Mouse (Mus musculus): ENCODE data around the gene Bpifb6. TPM values are rescaled to one million over a fixed set of nuclear protein-coding genes. Genes with fewer than 3 reads are reported as not detected.

The Bpifb6 gene
- polyA plus RNA-seq, 1 experiment from 2014 or later = not detected

DNA sequence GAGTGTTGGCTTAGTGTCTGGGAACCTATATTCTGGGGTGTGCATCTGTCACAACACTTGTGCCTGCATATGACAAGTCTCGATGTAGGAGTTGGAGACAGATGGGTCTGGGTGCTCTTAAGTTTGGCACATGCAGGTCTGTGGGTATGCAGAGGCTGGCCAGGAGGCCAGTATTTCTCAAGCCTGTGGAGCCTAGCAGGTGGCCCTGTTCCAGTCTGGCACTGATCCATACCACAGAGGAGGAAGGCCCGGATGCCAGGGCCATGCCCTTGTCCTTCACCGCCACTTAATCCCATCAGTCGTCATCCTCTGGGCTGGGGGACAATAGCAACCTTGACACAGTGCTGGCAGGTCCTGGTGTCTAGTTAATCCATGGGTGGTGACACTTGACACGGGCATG lies 14.0 kb downstream of the Bpifb6 start:
- no peak for TF ChIP-seq CTCF (IDR thresholded peaks at IDR 0.05)
- peaks cover 10% of the 10 kb centered on the region for H3K27me3 ChIP-seq
- in situ Hi-C loops (cut with MboI; ENCODE audit: low pct_unique_long_range_greater_than_20kb) = no loop called here
- ChIA-PET CTCF (no interaction called here), POLR2A (no interaction called here)
- DNase-seq (ENCODE audit: low read depth, low spot score) = no peak
- no peak for ATAC-seq

DNA sequence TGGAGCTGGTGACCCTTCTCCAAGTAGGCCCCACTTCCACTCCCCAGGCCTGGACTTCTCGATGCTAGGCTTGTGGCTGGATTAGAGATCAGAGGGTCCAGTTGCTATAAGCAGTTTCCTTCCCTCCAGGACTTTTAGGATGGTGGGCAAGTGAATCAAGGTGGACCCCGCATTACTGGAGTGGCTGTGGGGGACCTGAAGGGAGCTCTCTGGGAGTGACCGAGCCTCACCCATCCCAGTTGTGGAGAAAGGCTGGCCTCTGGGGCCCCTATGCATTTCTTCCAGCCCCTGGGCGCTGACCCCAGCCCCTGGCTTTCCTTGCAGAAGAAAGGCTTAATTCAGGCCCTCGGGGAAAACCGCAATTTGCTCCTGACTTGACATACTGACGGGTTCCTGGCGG lies 17.7 kb downstream of the Bpifb6 start, which contains the start of gene Bpifb3:
TSS of gene Bpifb3 (plus strand) at position 301 of the 400 bp plus-strand sequence.
- ChIA-PET POLR2A (no interaction called here), CTCF (no interaction called here)
- no peak for DNase-seq (ENCODE audit: low read depth, low spot score)
- TF ChIP-seq CTCF (IDR thresholded peaks at IDR 0.05) = no peak
- H3K27me3 ChIP-seq = peaks cover 22% of the 10 kb centered on the region
- ATAC-seq = no peak
- in situ Hi-C loops (cut with MboI; ENCODE audit: low pct_unique_long_range_greater_than_20kb) = no loop called here

DNA sequence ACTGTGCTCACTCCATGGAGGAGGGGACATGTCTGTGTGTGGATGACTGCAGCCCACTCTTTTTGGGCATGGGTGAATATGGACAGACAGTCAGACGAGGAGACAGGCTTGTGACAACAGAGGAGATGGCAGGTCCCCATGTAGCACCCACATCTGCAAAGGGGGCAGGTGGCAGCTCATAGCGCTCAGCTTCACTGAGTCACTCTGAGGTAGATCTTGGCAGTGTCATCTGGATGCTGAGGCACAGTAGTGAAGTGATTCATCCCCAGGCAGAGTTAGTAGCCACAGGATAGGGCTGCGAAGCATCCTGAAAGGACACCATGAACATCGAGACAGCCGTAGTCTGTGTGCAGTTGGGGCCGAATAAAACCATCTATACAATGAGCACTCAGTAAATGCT lies 21.1 kb downstream of the Bpifb6 start:
- DNase-seq (ENCODE audit: low read depth, low spot score) (no peak), ATAC-seq (no peak)
- peaks cover 23% of the 10 kb centered on the region for H3K27me3 ChIP-seq
- TF ChIP-seq CTCF (IDR thresholded peaks at IDR 0.05) = no peak
- ChIA-PET POLR2A (no interaction called here), CTCF (no interaction called here)
- in situ Hi-C loops (cut with MboI; ENCODE audit: low pct_unique_long_range_greater_than_20kb) = loop anchor here (10.0 kb wide), 1 partner anchor 256 kb away; no protein-coding TSS in a partner anchor

DNA sequence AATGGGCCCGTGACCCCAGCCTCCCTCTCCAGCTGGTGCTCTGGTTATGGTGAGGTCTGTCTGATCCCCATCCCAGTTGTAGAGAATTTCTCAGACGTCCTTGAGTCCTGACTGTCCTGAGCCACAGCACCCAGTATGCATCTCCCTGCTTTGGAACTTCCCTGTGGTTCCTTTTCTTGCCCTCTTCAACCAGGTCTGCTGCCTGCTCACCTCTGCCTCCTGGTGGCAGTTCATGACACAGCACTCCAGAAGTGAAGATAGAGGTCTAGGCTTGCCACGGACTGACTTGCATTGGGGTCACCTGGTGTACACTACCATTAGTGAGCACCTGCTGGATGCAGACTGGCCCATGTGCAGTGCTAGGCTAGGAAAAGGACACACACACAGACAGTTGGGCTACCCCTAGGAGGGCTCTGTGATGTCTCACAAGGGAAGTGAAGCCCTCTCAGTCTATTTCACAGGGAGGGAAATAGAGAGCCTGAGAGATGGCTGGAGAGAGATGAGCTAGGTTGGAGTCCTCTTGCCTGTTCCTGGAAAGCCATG lies 29.8 kb downstream of the Bpifb6 start:
- DNase-seq (ENCODE audit: low read depth, low spot score) = no peak
- ChIA-PET POLR2A (no interaction called here), CTCF (interaction anchor here (0.9 to 1.4 kb wide), 2 partner anchors 8 to 13 kb away, joined by 3 read pairs; no protein-coding TSS in a partner anchor)
- in situ Hi-C loops (cut with MboI; ENCODE audit: low pct_unique_long_range_greater_than_20kb) = loop anchor here (10.0 kb wide), 1 partner anchor 265 kb away; no protein-coding TSS in a partner anchor
- no peak for TF ChIP-seq CTCF (IDR thresholded peaks at IDR 0.05)
- H3K27me3 ChIP-seq = peaks cover 6% of the 10 kb centered on the region
- no peak for ATAC-seq

DNA sequence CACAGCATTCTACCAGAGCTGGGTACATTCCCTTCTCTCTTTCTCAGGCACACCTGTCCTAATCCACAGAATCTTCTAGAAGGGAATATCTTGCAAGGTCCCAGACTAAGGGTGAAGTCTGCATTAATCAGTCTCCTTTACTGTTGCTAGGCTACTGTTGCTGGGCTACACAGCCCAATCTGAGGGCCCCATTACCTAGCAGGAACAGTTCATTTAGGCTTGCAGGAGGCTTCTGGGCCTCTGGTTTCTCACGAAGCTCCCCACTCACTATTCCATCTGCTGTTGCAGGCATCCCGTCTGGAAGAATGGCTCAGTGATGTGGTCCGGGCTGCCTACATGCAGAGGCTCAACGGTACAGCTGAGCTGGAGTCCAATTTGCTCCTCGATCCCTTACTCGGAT lies 30.9 kb downstream of the Bpifb6 start:
- in situ Hi-C loops (cut with MboI; ENCODE audit: low pct_unique_long_range_greater_than_20kb) = no loop called here
- ATAC-seq = no peak
- ChIA-PET POLR2A (no interaction called here), CTCF (interaction anchor here (0.9 kb wide), 1 partner anchor 9 kb away, joined by 3 read pairs; no protein-coding TSS in a partner anchor)
- TF ChIP-seq CTCF (IDR thresholded peaks at IDR 0.05) = no peak
- DNase-seq (ENCODE audit: low read depth, low spot score) = no peak
- H3K27me3 ChIP-seq = peaks cover 6% of the 10 kb centered on the region

DNA sequence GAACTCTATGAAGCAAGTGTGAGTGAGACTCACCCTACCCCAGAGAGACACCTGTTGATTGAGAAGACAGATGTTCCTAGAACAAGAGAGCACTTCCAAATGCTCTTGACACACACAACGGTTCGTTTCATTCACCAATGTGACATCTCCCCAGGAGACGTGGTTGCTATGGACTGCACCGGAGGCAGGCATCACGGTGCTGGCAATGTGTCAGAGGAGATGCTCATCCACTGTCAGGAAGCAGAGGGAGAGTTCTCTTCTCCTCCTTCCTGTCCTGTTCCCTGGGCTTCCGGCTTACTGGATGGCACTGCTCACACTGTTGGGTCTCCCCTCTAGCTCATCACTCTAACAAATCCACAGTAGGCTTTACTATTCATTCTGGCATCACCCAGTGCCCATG lies 33.1 kb downstream of the Bpifb6 start:
- CTCF ChIA-PET = no interaction called here
- ATAC-seq = no peak

DNA sequence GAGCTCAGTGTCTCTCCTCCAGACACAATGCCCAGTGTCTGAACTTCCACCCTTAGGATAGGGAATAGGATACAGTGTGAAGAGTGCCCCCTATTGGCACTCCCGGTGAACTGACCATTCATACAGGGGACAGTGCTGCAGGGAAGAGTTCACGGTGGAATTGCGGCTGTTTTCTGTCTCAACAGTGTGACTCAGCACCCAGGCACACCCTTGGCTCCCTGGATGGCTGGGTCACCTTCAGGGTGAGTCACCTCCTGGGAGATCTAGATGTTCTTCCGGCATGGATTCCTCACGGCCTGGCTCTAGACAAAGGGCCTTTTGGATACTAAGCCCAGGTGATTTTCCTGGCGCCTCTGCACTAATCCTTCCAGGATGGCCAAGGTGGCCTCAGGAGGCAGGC lies 35.2 kb downstream of the Bpifb6 start:
- in situ Hi-C loops (cut with MboI; ENCODE audit: low pct_unique_long_range_greater_than_20kb) = no loop called here
- ATAC-seq = no peak
- CTCF ChIA-PET = no interaction called here
- POLR2A ChIA-PET = no interaction called here
- no peak for TF ChIP-seq CTCF (IDR thresholded peaks at IDR 0.05)
- H3K27me3 ChIP-seq = no peaks in the 10 kb centered on the region
- DNase-seq (ENCODE audit: low read depth, low spot score) = no peak

More for the DNA sequence above, 33.1 kb downstream of the Bpifb6 start:
- no peak for DNase-seq (ENCODE audit: low read depth, low spot score)
- in situ Hi-C loops (cut with MboI; ENCODE audit: low pct_unique_long_range_greater_than_20kb) = no loop called here
- POLR2A ChIA-PET = no interaction called here
- no peaks in the 10 kb centered on the region for H3K27me3 ChIP-seq
- no peak for TF ChIP-seq CTCF (IDR thresholded peaks at IDR 0.05)

DNA sequence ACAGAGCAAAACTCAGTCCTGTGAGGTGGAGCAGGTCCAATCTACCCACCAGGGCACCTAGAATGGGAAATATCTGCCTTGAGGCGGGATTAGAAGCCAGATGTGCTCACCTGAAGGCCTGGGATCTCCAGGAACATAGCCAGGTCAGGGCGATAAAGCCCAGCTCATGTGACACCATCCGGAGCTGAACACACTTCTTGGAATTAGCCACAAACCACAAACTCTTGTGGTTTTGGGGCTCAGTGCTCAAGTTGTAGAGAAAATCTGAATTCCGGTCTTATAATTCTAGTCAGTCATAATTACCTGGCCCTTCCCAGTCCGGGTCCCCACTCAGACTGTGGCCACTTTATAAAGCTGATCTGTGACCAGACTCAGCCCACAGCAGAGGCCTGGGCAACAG lies 37.7 kb downstream of the Bpifb6 start, which contains the start of gene Bpifb4:
TSS of gene Bpifb4 (plus strand) at position 370 of the 400 bp plus-strand sequence.
- no peaks in the 10 kb centered on the region for H3K27me3 ChIP-seq
- ChIA-PET POLR2A (no interaction called here), CTCF (no interaction called here)
- in situ Hi-C loops (cut with MboI; ENCODE audit: low pct_unique_long_range_greater_than_20kb) = no loop called here
- ATAC-seq = no peak
- TF ChIP-seq CTCF (IDR thresholded peaks at IDR 0.05) = no peak
- DNase-seq (ENCODE audit: low read depth, low spot score) = no peak

DNA sequence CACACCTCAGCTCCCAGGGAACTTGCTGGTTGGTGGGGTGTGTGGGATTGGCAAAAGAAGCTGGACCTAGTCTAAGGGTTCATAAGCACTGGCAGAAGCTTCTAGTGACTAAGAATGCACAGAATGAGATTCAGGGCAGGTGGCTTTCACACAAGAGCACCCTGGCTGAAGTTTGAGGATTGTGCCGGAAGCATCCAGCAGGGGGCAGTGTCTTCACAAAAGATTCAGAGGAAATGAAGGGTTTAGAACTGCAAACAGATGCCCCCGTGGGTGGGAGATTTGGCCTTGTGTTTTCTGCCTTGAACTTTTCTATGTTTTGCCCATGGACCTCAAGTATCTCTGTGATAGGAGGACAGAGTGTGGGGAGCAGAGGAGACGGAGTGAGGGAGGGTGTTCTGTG lies 43.3 kb downstream of the Bpifb6 start:
- POLR2A ChIA-PET = no interaction called here
- H3K27me3 ChIP-seq = peaks cover 3% of the 10 kb centered on the region
- no peak for DNase-seq (ENCODE audit: low read depth, low spot score)
- in situ Hi-C loops (cut with MboI; ENCODE audit: low pct_unique_long_range_greater_than_20kb) = no loop called here
- CTCF ChIA-PET = interaction anchor here (1.5 kb wide), 1 partner anchor 76 kb away, joined by 3 read pairs; no protein-coding TSS in a partner anchor
- TF ChIP-seq CTCF (IDR thresholded peaks at IDR 0.05) = peak; percentile 73
- ATAC-seq = no peak

DNA sequence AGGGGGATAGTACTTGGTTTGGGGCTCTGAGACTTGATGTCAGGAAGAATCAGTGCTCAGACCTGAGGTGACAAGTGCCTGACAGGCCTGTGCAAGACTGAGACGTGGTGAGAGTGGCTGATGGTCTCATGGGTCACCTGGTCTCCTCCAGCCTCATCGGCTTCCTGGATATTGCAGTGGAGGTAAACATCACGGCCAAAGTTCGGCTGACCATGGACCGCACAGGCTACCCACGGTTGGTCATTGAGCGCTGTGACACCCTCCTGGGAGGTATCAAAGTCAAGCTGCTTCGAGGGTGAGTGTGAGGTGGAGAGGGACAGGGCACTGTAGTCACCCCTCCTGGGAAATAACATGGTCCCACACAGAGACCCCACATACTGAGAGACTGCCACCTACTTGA lies 44.4 kb downstream of the Bpifb6 start:
- CTCF ChIA-PET = no interaction called here
- in situ Hi-C loops (cut with MboI; ENCODE audit: low pct_unique_long_range_greater_than_20kb) = no loop called here
- no peak for TF ChIP-seq CTCF (IDR thresholded peaks at IDR 0.05)
- POLR2A ChIA-PET = no interaction called here
- H3K27me3 ChIP-seq = peaks cover 3% of the 10 kb centered on the region
- no peak for ATAC-seq
- DNase-seq (ENCODE audit: low read depth, low spot score) = no peak

DNA sequence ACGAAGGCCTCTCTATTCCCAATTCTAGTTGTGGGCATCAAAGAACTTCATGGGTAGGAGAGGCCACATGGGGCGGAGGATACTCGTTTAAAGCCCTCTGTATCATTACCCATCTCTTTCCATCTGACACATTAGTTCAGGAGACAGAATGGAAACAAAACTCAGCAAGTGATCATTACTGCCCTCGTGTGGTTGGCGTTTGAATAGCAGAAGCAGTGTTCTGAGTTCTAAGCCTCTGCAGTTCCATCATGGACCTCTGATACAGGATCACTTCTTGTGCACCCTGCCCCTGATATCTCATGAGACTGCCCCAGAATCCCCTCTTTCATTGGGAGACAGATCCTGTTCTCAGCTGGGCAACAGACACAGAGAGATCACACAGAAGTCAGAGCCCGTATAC lies 52.7 kb downstream of the Bpifb6 start:
- in situ Hi-C loops (cut with MboI; ENCODE audit: low pct_unique_long_range_greater_than_20kb) = no loop called here
- ATAC-seq (no peak), DNase-seq (ENCODE audit: low read depth, low spot score) (no peak)
- no peaks in the 10 kb centered on the region for H3K27me3 ChIP-seq
- ChIA-PET POLR2A (no interaction called here), CTCF (interaction anchor here (0.7 to 1.3 kb wide), 3 partner anchors 9 to 283 kb away, joined by 3 to 4 read pairs (median 4); no protein-coding TSS in a partner anchor)
- peak; percentile 71 for TF ChIP-seq CTCF (IDR thresholded peaks at IDR 0.05)

DNA sequence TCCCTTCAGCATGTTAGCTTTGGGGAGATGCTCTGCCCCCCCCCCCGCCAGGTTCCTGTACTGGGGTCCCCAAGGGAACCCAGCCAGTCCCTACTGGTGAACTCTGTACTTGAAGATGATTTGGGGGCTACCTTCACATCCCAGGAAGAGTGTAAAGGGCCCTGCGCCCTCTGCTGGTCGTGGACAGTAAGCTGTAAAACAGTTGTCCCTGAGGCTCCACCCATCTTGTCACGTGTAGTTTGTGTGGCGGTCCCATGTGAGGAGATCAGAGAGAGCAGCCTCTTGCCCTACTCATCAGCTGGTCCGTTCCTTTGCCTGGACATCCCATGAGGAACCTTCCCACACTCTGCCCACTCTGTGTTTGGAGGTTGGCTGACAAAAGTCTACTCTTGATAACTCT lies 53.6 kb downstream of the Bpifb6 start:
- peak; percentile 64 for TF ChIP-seq CTCF (IDR thresholded peaks at IDR 0.05)
- no peak for ATAC-seq
- POLR2A ChIA-PET = no interaction called here
- in situ Hi-C loops (cut with MboI; ENCODE audit: low pct_unique_long_range_greater_than_20kb) = no loop called here
- DNase-seq (ENCODE audit: low read depth, low spot score) = no peak
- no peaks in the 10 kb centered on the region for H3K27me3 ChIP-seq
- CTCF ChIA-PET = interaction anchor here (0.7 to 1.3 kb wide), 4 partner anchors 8 to 284 kb away, joined by 3 to 4 read pairs (median 4); no protein-coding TSS in a partner anchor

Other genes starting within 250 kb of the Bpifb6 start
- gene Dnmt3c, start 203.7 kb upstream of the Bpifb6 start, polyA plus RNA-seq (2021) = 0.05 TPM
- 118 TPM for gene Mapre1, start 159.1 kb upstream of the Bpifb6 start, polyA plus RNA-seq (2021)
- 0.83 TPM for gene Efcab8, start 120.5 kb upstream of the Bpifb6 start, polyA plus RNA-seq (2021)
- not detected for gene Sun5, start 29.3 kb upstream of the Bpifb6 start, polyA plus RNA-seq (2021)
- not detected for gene Bpifb2, start 25.3 kb upstream of the Bpifb6 start, polyA plus RNA-seq (2021)
- not detected for gene Bpifb3, start 17.8 kb downstream of the Bpifb6 start, polyA plus RNA-seq (2021)
- gene Bpifb4, start 37.8 kb downstream of the Bpifb6 start, polyA plus RNA-seq (2021) = not detected
- gene Bpifa6, start 74.6 kb downstream of the Bpifb6 start, polyA plus RNA-seq (2021) = not detected
- not detected for gene Bpifa2, start 107.9 kb downstream of the Bpifb6 start, polyA plus RNA-seq (2021)
- not detected for gene Bpifa3, start 229.9 kb downstream of the Bpifb6 start, polyA plus RNA-seq (2021)
- gene Bpifa1, start 242.5 kb downstream of the Bpifb6 start, polyA plus RNA-seq (2021) = not detected